Mouse (Mus musculus): ENCODE measurements around the gene Nup62.

The Nup62 gene

GRCm38 (mm10) chr7:44818164-44818563 is 2.3 kb downstream of the Nup62 start:
- in situ Hi-C loops (cut with MboI, MseI): loop anchor here (10.0 kb wide), 1 partner anchor 73 kb away; the partner anchor contains the start of gene Vrk3

GRCm38 (mm10) chr7:44818751-44819235 is 2.9 kb downstream of the Nup62 start:
- in situ Hi-C loops (cut with MboI, MseI): loop anchor here (10.0 kb wide), 1 partner anchor 74 kb away; the partner anchor contains the start of gene Vrk3

GRCm38 (mm10) chr7:44819391-44819790 is 3.5 kb downstream of the Nup62 start:
- in situ Hi-C loops (cut with MboI, MseI): loop anchor here (10.0 kb wide), 1 partner anchor 75 kb away; the partner anchor contains the start of gene Vrk3

- in situ Hi-C loops (cut with MboI, MseI): loop anchor here (10.0 kb wide), 1 partner anchor 75 kb away; the partner anchor contains the start of gene Vrk3
Observed at GRCm38 (mm10) chr7:44819863-44820262, 4.0 kb downstream of the Nup62 start.

- in situ Hi-C loops (cut with MboI, MseI): no loop called here
Observed at GRCm38 (mm10) chr7:44820525-44820924, 4.6 kb downstream of the Nup62 start.

- in situ Hi-C loops (cut with MboI, MseI): no loop called here
Observed at GRCm38 (mm10) chr7:44821666-44822448, 6.0 kb downstream of the Nup62 start.

- in situ Hi-C loops (cut with MboI, MseI): no loop called here
Observed at GRCm38 (mm10) chr7:44823409-44823808, 7.5 kb downstream of the Nup62 start.

- in situ Hi-C loops (cut with MboI, MseI): no loop called here
Observed at GRCm38 (mm10) chr7:44824872-44825271, 9.0 kb downstream of the Nup62 start.

- in situ Hi-C loops (cut with MboI, MseI): no loop called here
Observed at GRCm38 (mm10) chr7:44826771-44827170, 10.9 kb downstream of the Nup62 start.

- in situ Hi-C loops (cut with MboI, MseI): no loop called here
Observed at GRCm38 (mm10) chr7:44828706-44829105, 12.8 kb downstream of the Nup62 start.

GRCm38 (mm10) chr7:44832763-44833162 is 16.9 kb downstream of the Nup62 start:
- in situ Hi-C loops (cut with MboI, MseI): no loop called here

GRCm38 (mm10) chr7:44835373-44836015 is 19.6 kb downstream of the Nup62 start:
- in situ Hi-C loops (cut with MboI, MseI): no loop called here

GRCm38 (mm10) chr7:44836016-44836404 is 20.1 kb downstream of the Nup62 start:
- in situ Hi-C loops (cut with MboI, MseI): no loop called here

GRCm38 (mm10) chr7:44836423-44837053 is 20.6 kb downstream of the Nup62 start:
- in situ Hi-C loops (cut with MboI, MseI): no loop called here

- in situ Hi-C loops (cut with MboI, MseI): no loop called here
Observed at GRCm38 (mm10) chr7:44838073-44838472, 22.2 kb downstream of the Nup62 start.

GRCm38 (mm10) chr7:44839171-44839490 is 23.2 kb downstream of the Nup62 start:
- in situ Hi-C loops (cut with MboI, MseI): no loop called here

- in situ Hi-C loops (cut with MboI, MseI): no loop called here
Observed at GRCm38 (mm10) chr7:44839491-44840191, 23.8 kb downstream of the Nup62 start.

- in situ Hi-C loops (cut with MboI, MseI): no loop called here
Observed at GRCm38 (mm10) chr7:44840426-44840825, 24.5 kb downstream of the Nup62 start.

- in situ Hi-C loops (cut with MboI, MseI): no loop called here
Observed at GRCm38 (mm10) chr7:44841825-44842463, 26.1 kb downstream of the Nup62 start.

- in situ Hi-C loops (cut with MboI, MseI): no loop called here
Observed at GRCm38 (mm10) chr7:44845006-44845405, 29.1 kb downstream of the Nup62 start.

GRCm38 (mm10) chr7:44846804-44847203 is 30.9 kb downstream of the Nup62 start:
- in situ Hi-C loops (cut with MboI, MseI): no loop called here
